Mouse (Mus musculus) embryonic facial prominence, embryonic 10.5 days (tissue): ENCODE measurements at regions not wholly inside any gene's neighbourhood (a gene's known extent, or its start where the extent isn't known, plus 50 kb on each side); places are given as distances from the start of the nearest gene placed in this dataset.

Experiments
- DNase-seq: peaks from one replicate; pipeline ENCODE4 v3.0.0-alpha.2; 2017; ENCODE audit warnings: low spot score
- H3K27ac ChIP-seq: fragments of 300-500 bp; sonication (generic); replicated peaks from 2 replicates; pipeline ENCODE4 v1.5.1; 2016; ENCODE audit warnings: mild to moderate bottlenecking
- H3K27me3 ChIP-seq: fragments of 300-500 bp; sonication (generic); replicated peaks from 2 replicates; pipeline ENCODE4 v1.6.1; 2016; ENCODE audit warnings: low read depth, mild to moderate bottlenecking; ENCODE audit not compliant: poor library complexity, severe bottlenecking
- H3K36me3 ChIP-seq: fragments of 300-500 bp; sonication (generic); replicated peaks from 2 replicates; pipeline ENCODE4 v1.6.1; 2016; ENCODE audit warnings: mild to moderate bottlenecking, moderate library complexity
- H3K4me1 ChIP-seq: fragments of 300-500 bp; sonication (generic); 2 replicates; pipeline ENCODE4 v1.6.1; 2016
- H3K4me3 ChIP-seq: fragments of 300-500 bp; sonication (generic); 2 replicates; pipeline ENCODE4 v1.5.1; 2016; ENCODE audit warnings: mild to moderate bottlenecking, moderate library complexity
- H3K9me3 ChIP-seq: fragments of 300-500 bp; sonication (generic); 2 replicates; pipeline ENCODE4 v1.6.1; 2016; ENCODE audit warnings: mild to moderate bottlenecking
- WGBS: fragments of 180-500 bp; shearing (Covaris S2); methylation state at CpG from one replicate; pipeline ENCODE4 v1.1.7; 2016; 5-methylcytosine and 5-hydroxymethylcytosine counted together

DNA sequence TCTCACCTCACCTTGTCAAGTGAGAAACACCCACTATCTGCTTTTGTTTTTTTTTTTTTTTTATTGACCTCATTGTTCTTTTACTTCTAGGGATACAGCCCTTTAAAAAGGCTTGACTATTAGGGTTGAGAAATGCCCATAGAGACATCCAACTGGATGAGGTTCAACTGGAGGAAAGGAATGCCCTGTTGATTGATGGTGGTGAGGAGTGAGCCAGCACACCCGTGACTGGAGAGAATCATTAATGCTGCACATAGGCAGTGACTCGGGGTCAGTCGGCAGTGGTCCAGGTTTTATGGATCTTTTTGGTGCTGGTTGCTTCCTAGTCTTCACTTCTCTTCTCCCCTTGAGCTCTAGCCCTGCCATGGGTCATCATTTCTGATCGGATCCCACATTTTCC is 82.9 kb upstream of the Cryz start:
- Histone ChIP-seq H3K27ac (no peak overlapping the region), H3K27me3 (no peaks in the 10 kb centered on the region), H3K4me3 (no peak overlapping the region), H3K4me1 (peaks cover 13% of the 10 kb centered on the region), H3K9me3 (no peaks in the 10 kb centered on the region), H3K36me3 (no peaks in the 10 kb centered on the region)
- DNase-seq: no peak
- WGBS: 91% methylated on average over 4 of the region's 4 CpGs

DNA sequence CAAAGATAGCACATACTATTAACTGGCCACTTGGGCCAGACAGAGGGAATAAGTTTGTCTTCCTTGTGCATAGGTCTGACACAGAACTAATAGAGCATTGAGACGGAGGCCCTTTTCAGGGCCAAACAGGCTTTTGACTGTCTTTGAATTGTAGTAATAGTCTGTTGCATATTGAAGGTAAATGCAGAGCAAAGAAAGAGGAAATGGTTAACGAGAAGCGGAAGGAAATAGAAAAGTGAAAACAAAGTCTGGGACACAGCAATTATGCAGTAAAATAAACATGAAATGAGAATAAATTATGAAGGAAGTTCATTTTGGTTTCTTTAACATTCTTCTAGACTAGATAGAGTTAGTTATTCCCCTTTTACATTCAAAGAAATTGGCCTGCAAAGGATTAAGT is 86.4 kb upstream of the Cryz start:
- WGBS: 69% methylated on average over 3 of the region's 3 CpGs
- H3K36me3 ChIP-seq: no peaks in the 10 kb centered on the region
- no peaks in the 10 kb centered on the region for H3K9me3 ChIP-seq
- no peak overlapping the region for H3K27ac ChIP-seq
- no peak for DNase-seq
- H3K27me3 ChIP-seq: no peaks in the 10 kb centered on the region
- no peak overlapping the region for H3K4me3 ChIP-seq
- H3K4me1 ChIP-seq: peaks cover 13% of the 10 kb centered on the region

DNA sequence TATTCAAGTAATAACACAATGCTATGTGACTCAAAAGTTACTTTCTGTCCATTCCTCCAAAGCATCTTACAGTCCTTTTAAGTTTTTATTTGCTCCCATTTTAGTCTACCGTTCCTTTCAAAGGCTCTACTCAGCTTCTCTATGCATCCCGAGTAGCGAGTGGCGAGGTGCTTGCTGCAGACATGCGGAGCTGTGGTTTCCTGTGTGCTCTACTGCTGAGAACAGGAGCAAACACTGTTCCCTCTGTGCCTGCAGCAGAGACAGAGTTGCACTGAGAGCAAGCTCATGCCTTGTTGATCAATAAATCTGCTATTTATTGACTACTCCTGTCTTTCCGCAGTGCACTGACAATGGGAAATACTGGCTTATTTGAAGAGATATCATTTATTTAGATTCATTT is 87.1 kb upstream of the Cryz start:
- Histone ChIP-seq H3K9me3 (no peaks in the 10 kb centered on the region), H3K36me3 (no peaks in the 10 kb centered on the region), H3K4me3 (no peak overlapping the region), H3K27me3 (no peaks in the 10 kb centered on the region), H3K27ac (no peak overlapping the region), H3K4me1 (peaks cover 13% of the 10 kb centered on the region)
- DNase-seq: no peak
- WGBS: 76% methylated on average over 6 of the region's 6 CpGs

DNA sequence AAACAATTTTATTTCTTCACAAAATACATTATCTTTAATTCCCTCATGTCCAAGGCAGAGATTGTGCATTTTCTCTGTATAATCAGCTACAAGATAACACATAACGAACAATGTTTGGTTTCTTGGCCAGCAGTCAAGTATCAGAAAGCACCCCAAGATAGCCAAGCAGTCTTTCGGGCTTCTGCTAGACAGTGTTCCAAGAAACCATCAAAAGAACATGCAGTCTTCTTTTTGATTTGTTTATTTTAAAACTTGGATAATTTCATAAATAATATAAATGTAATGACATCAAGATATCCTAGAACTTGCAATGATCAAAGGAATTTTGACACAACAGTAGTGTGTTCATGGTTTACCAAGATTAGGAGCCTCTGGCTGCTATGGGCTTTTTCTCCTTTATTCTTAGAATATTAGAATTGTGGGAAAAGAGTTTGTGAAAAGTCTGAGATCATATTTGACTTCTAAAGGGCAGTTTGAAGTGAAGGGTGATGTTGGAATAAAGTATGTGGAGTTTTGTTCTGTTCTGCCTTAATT is 103.1 kb upstream of the Cryz start:
- Histone ChIP-seq H3K4me3 (no peak overlapping the region), H3K27ac (no peak overlapping the region), H3K27me3 (no peaks in the 10 kb centered on the region), H3K9me3 (no peaks in the 10 kb centered on the region), H3K36me3 (no peaks in the 10 kb centered on the region), H3K4me1 (no peaks in the 10 kb centered on the region)
- no peak for DNase-seq
- 92% methylated on average over 2 of the region's 2 CpGs for WGBS

DNA sequence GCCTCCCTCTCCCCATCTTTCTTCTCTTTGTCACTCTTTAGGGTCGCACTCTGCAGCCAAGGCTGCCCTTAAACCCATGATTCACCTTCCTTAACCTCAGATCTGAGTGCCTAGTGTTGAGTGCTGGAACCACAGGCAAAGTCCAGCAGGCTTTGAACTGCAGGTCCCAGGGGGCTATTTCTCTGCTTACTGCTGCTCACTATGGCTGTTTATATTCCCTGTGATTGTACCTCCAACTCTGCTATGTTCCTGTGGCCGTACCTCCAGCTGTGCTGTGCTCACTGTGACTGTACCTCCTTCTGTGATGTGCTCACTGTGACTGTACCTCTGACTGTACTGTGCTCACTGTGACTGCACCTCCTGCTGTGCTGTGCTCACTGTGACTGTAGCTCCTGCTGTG is 124.1 kb upstream of the Cryz start:
- H3K36me3 ChIP-seq: no peaks in the 10 kb centered on the region
- H3K27me3 ChIP-seq: no peaks in the 10 kb centered on the region
- no peak overlapping the region for H3K4me3 ChIP-seq
- peaks cover 14% of the 10 kb centered on the region for H3K4me1 ChIP-seq
- H3K9me3 ChIP-seq: no peaks in the 10 kb centered on the region
- DNase-seq: no peak
- H3K27ac ChIP-seq: no peak overlapping the region
- 77% methylated on average over 2 of the region's 2 CpGs for WGBS

- Histone ChIP-seq H3K27me3 (no peaks in the 10 kb centered on the region), H3K9me3 (no peaks in the 10 kb centered on the region), H3K4me3 (no peak overlapping the region), H3K4me1 (peaks cover 15% of the 10 kb centered on the region), H3K27ac (peak overlapping the region; percentile 44), H3K36me3 (no peaks in the 10 kb centered on the region)
- WGBS: 49% methylated on average over 13 of the region's 13 CpGs
- peak; percentile 29 for DNase-seq
These were observed 128.7 kb upstream of the Cryz start for GRCm38 (mm10) chr3:154467581-154468374.

DNA sequence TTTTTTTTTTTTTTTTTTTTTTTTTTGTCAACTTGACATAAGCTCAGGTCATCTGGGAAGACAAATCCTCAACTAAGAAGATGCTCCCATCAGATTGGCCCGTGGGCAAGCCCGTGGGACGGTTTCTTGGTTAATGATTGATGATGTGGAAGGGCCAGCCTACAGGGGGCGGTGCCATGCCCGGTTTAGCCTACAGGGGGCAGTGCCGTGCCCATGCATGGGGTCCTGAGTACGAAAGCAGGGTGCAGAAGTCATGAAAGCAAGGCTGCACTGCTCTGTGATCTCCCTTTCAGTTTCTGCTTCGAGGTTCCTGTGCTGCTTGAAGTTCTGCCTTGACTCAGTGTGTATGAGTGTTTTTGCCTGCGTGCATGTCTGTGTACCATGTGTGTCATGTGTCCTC is 127.7 kb upstream of the Lhx8 start:
- WGBS: 83% methylated on average over 9 of the region's 9 CpGs
- no peaks in the 10 kb centered on the region for H3K9me3 ChIP-seq
- H3K4me3 ChIP-seq: no peak overlapping the region
- H3K36me3 ChIP-seq: no peaks in the 10 kb centered on the region
- no peaks in the 10 kb centered on the region for H3K27me3 ChIP-seq
- H3K4me1 ChIP-seq: 0 out of 2 replicates have a peak, but pooled peaks cover 5% of the 10 kb centered on the region
- no peak for DNase-seq
- H3K27ac ChIP-seq: no peak overlapping the region

DNA sequence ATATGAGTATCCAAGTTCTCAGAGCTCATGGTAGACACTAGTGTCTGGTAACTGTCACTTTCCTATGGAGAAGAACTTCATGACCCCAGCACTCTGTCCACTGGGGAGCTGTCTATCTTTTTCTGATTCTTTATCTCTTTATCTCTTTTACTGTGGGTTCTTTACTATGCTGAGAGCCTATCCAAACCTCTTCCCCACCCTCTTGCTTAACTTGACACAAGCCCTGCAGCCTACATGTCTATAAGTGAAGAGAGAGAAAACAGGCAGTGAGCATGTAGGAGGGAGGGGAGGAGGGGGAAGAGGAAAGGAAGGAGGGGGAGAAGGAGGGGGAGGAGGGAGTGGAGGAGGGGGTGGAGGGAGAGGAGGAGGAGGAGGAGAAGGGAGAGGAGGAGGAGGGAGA is 122.6 kb upstream of the Lhx8 start:
- DNase-seq: no peak
- no peak overlapping the region for H3K27ac ChIP-seq
- H3K27me3 ChIP-seq: no peaks in the 10 kb centered on the region

GRCm38 (mm10) chr3:154452585-154452984 is 122.1 kb upstream of the Lhx8 start:
- WGBS: 82% methylated on average over 6 of the region's 6 CpGs
- H3K4me1 ChIP-seq: no peaks in the 10 kb centered on the region
- H3K36me3 ChIP-seq: no peaks in the 10 kb centered on the region
- H3K9me3 ChIP-seq: peaks cover 9% of the 10 kb centered on the region; the same call in 1 of the 2 replicates
- no peak for DNase-seq
- H3K4me3 ChIP-seq: no peak overlapping the region
- no peak overlapping the region for H3K27ac ChIP-seq
- H3K27me3 ChIP-seq: no peaks in the 10 kb centered on the region

More for the DNA sequence above, 122.6 kb upstream of the Lhx8 start:
- H3K4me3 ChIP-seq: no peak overlapping the region
- peaks cover 7% of the 10 kb centered on the region; the same call in 1 of the 2 replicates for H3K9me3 ChIP-seq
- no peaks in the 10 kb centered on the region for H3K36me3 ChIP-seq
- H3K4me1 ChIP-seq: no peaks in the 10 kb centered on the region

- no peaks in the 10 kb centered on the region for H3K4me1 ChIP-seq
- H3K4me3 ChIP-seq: no peak overlapping the region
- peaks cover 9% of the 10 kb centered on the region; the same call in 1 of the 2 replicates for H3K9me3 ChIP-seq
- no peak overlapping the region for H3K27ac ChIP-seq
- no peaks in the 10 kb centered on the region for H3K36me3 ChIP-seq
- 94% methylated on average over 7 of the region's 7 CpGs for WGBS
- H3K27me3 ChIP-seq: no peaks in the 10 kb centered on the region
- DNase-seq: no peak
These were observed 120.7 kb upstream of the Lhx8 start for GRCm38 (mm10) chr3:154451169-154451568.

- no peak for DNase-seq
- H3K36me3 ChIP-seq: no peaks in the 10 kb centered on the region
- H3K27me3 ChIP-seq: no peaks in the 10 kb centered on the region
- peaks cover 9% of the 10 kb centered on the region for H3K4me1 ChIP-seq
- 55% methylated on average over 10 of the region's 10 CpGs for WGBS
- peaks cover 4% of the 10 kb centered on the region; the same call in 1 of the 2 replicates for H3K9me3 ChIP-seq
- H3K27ac ChIP-seq: no peak overlapping the region
- no peak overlapping the region for H3K4me3 ChIP-seq
These were observed 113.1 kb upstream of the Lhx8 start for GRCm38 (mm10) chr3:154443351-154444075.

GRCm38 (mm10) chr3:154441454-154441853 is 111.0 kb upstream of the Lhx8 start:
- no peaks in the 10 kb centered on the region for H3K36me3 ChIP-seq
- no peak overlapping the region; the same call in 1 of the 2 replicates for H3K27ac ChIP-seq
- DNase-seq: no peak
- peaks cover 4% of the 10 kb centered on the region; the same call in 1 of the 2 replicates for H3K9me3 ChIP-seq
- no peak overlapping the region for H3K4me3 ChIP-seq
- H3K4me1 ChIP-seq: peaks cover 9% of the 10 kb centered on the region
- no peaks in the 10 kb centered on the region for H3K27me3 ChIP-seq

DNA sequence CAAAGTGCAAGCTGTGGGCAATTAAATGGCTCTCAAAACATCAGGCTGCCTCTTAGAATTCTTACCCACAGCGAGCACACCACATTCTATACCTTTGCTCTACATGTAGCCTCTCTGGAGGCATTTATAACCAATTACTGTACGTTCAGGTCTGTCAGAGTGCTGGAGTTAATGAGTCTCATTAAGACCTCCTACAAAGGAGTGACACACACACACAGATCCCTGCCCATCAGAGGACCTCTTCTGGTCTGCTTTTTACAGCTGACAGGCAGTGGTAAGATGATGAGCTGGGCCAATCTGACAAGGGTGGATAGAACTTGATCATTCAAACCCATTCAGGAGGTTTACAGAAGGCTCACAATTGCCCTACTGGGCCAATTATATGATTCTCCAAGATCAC is 110.4 kb upstream of the Lhx8 start:
- H3K27ac ChIP-seq: no peak overlapping the region
- DNase-seq: no peak
- WGBS: 54% methylated on average over 2 of the region's 2 CpGs

More for the DNA sequence above, 110.4 kb upstream of the Lhx8 start:
- H3K4me3 ChIP-seq: no peak overlapping the region
- no peaks in the 10 kb centered on the region for H3K27me3 ChIP-seq
- no peaks in the 10 kb centered on the region for H3K36me3 ChIP-seq
- H3K4me1 ChIP-seq: peaks cover 9% of the 10 kb centered on the region
- H3K9me3 ChIP-seq: peaks cover 5% of the 10 kb centered on the region; the same call in 1 of the 2 replicates
